Mouse (Mus musculus) heart, embryonic 15.5 days (tissue): ENCODE data around the gene Slco6d1. TPM values are rescaled to one million over a fixed set of nuclear protein-coding genes. Genes with fewer than 3 reads are reported as not detected.

Experiments
- microRNA-seq: library from miRNA; unstranded; fragments of <30 nt; microRNA quantifications from one replicate; pipeline ENCODE4, GENCODE M21; 2016
- polyA plus RNA-seq: library from polyadenylated mRNA; unstranded; fragments of >200 nt; fragmentation: Nextera tagmentation; extraction: Ambion mirVana; gene quantifications from 2 replicates; pipeline ENCODE4 v1.2.1, GENCODE M21; 2015

Gene Slco6d1
- polyA plus RNA-seq, 1 experiment from 2014 or later: not detected

Small RNA genes within 50 kb of the gene (microRNA-seq; reads per million reads assigned to microRNA genes)
- gene Gm26134: not detected
